Mouse (Mus musculus): ENCODE data around the gene Lax1. TPM values are rescaled to one million over a fixed set of nuclear protein-coding genes. Genes with fewer than 3 reads are reported as not detected.

Lax1 gene
- 0.26 TPM for polyA plus RNA-seq (2014; fragmentation: Illumina TruSeq; extraction: RNeasy Lipid Tissue Mini Kit (QIAGEN cat#74804))

GRCm38 (mm10) chr1:133689897-133690296 is at the start of gene Lax1:
Gene Lax1 (minus strand): TSS chr1:133690108.

GRCm38 (mm10) chr1:133661203-133661933 is 28.5 kb downstream of the Lax1 start, which contains the start of gene Gm38394:
Gene Gm38394 (minus strand): TSS chr1:133661318.

DNA sequence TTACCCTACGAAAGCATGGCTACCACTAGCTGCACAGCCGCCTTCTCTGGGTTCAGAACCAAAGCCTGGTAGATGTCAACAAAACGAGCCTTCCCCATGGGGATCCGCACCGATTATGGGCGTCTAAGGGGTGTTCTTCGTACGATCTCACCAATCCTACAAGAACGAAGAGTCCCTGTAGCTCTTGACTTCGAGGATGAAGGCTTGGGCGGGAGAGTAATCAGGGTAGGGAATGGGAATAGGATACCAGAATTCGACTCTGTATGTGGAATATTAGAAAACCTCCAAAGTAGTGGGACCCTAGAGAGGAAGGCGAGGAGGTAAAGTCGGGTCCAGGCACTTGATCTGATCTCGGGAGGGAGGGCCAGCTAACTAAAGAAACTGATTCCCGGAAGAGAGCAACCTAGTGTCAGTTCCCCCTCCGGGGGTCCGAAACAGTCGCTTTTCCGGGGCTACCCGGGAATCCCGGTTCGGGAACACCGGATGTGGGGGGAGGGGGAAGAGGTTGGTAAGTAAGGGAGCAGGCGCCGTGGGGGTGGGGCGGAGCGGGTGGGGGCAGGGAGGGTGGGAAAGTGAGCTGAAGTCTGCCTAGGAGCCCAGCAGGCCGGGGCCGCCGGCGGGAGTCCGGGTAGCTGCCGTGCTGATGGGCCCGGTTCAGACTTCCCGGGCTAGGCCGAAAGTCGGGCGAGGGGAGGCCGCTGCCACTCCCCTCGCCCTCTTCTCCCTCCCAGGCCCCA is 29.3 kb downstream of the Lax1 start, which contains the start of gene Zbed6:
Gene Zbed6 (minus strand): TSS at position 420 of the 737 bp plus-strand sequence.

Other genes with a start within 250 kb of the Lax1 start
- 765 TPM for gene Snrpe, start 79.8 kb downstream of the Lax1 start, polyA plus RNA-seq (2014; fragmentation: Illumina TruSeq; extraction: RNeasy Lipid Tissue Mini Kit (QIAGEN cat#74804))
- 48.3 TPM for gene Zbed6, start 29.2 kb downstream of the Lax1 start, polyA plus RNA-seq (2014; fragmentation: Illumina TruSeq; extraction: RNeasy Lipid Tissue Mini Kit (QIAGEN cat#74804))
- gene Gm38394, start 28.8 kb downstream of the Lax1 start, polyA plus RNA-seq (2014; fragmentation: Illumina TruSeq; extraction: RNeasy Lipid Tissue Mini Kit (QIAGEN cat#74804)), result 33.1 TPM
- 60.2 TPM for gene Atp2b4, start 110.9 kb upstream of the Lax1 start, polyA plus RNA-seq (2014; fragmentation: Illumina TruSeq; extraction: RNeasy Lipid Tissue Mini Kit (QIAGEN cat#74804))
- gene Optc, start 217.9 kb upstream of the Lax1 start, polyA plus RNA-seq (2014; fragmentation: Illumina TruSeq; extraction: RNeasy Lipid Tissue Mini Kit (QIAGEN cat#74804)), result 2.1 TPM
- 17.0 TPM for gene Prelp, start 231.3 kb upstream of the Lax1 start, polyA plus RNA-seq (2014; fragmentation: Illumina TruSeq; extraction: RNeasy Lipid Tissue Mini Kit (QIAGEN cat#74804))